Mouse (Mus musculus) E14TG2a.4 (cell line): Measurements from ENCODE around the gene Rimbp2.
A peak's percentile ranks its signal among the peaks of the same experiment; 100 is the strongest.

Experiments
- CTCF ChIP-seq: conservative IDR thresholded peaks from 2 replicates; pipeline ENCODE4 v1.5.1; 2014; ENCODE audit warnings: low read length
- NANOG ChIP-seq: IDR thresholded peaks from 2 replicates; pipeline ENCODE4 v1.6.1; 2014; ENCODE audit warnings: borderline replicate concordance, low read length, mixed read lengths
- POU5F1 ChIP-seq: IDR thresholded peaks from 2 replicates; pipeline ENCODE4 v1.6.1; 2014; ENCODE audit warnings: low read length, borderline replicate concordance

GRCm38 (mm10) chr5:128733955-128734354 is 219.3 kb downstream of the Rimbp2 start:
- TF ChIP-seq POU5F1 (no peak), CTCF (peak; percentile 70), NANOG (no peak)
